Mouse (Mus musculus) lung, postnatal 0 days (tissue): ENCODE results near the gene Shisa9. TPM values are rescaled to one million over a fixed set of nuclear protein-coding genes. Genes with fewer than 3 reads are reported as not detected.

ENCODE experiments used
- ATAC-seq: fragments of 200-750 bp; cut with Nextera tagmentation; 2 replicates; pipeline ENCODE4 v1.8.0; 2017; ENCODE audit warnings: moderate library complexity
- DNase-seq: peaks from one replicate; pipeline ENCODE4 v3.0.0-alpha.2; 2016; ENCODE audit warnings: low spot score
- H3K27ac ChIP-seq: fragments of 300-500 bp; sonication (generic); 2 replicates; pipeline ENCODE4 v1.5.1; 2014; ENCODE audit warnings: antibody characterized with exemption, mild to moderate bottlenecking, low read length, mixed read lengths
- H3K27me3 ChIP-seq: fragments of 300-500 bp; sonication (generic); replicated peaks from 2 replicates; pipeline ENCODE4 v1.6.1; 2014; ENCODE audit warnings: low read length, mixed read lengths; ENCODE audit not compliant: insufficient read depth
- H3K36me3 ChIP-seq: fragments of 300-500 bp; sonication (generic); 2 replicates; pipeline ENCODE4 v1.6.1; 2014; ENCODE audit warnings: low read length, mixed read lengths; ENCODE audit not compliant: insufficient read depth
- H3K4me1 ChIP-seq: fragments of 300-500 bp; sonication (generic); 2 replicates; pipeline ENCODE4 v1.6.1; 2014; ENCODE audit warnings: antibody characterized with exemption, low read depth, low read length, mixed read lengths; ENCODE audit not compliant: insufficient read depth
- H3K4me2 ChIP-seq: fragments of 300-500 bp; sonication (generic); replicated peaks from 2 replicates; pipeline ENCODE4 v1.6.1; 2014; ENCODE audit warnings: low read depth, mild to moderate bottlenecking, low read length, moderate library complexity, mixed read lengths
- H3K4me3 ChIP-seq: fragments of 300-500 bp; sonication (generic); 2 replicates; pipeline ENCODE4 v1.5.1; 2014; ENCODE audit warnings: low read depth, low read length
- H3K9ac ChIP-seq: fragments of 300-500 bp; sonication (generic); replicated peaks from 2 replicates; pipeline ENCODE4 v1.6.1; 2014; ENCODE audit warnings: low read depth, mild to moderate bottlenecking
- H3K9me3 ChIP-seq: fragments of 300-500 bp; sonication (generic); 2 replicates; pipeline ENCODE4 v1.6.1; 2016; ENCODE audit warnings: low read length, mixed read lengths
- CTCF ChIP-seq: IDR thresholded peaks from 2 replicates; pipeline ENCODE4 v1.5.1; 2016; ENCODE audit warnings: antibody characterized with exemption, mild to moderate bottlenecking
- EP300 ChIP-seq: IDR thresholded peaks from 2 replicates; pipeline ENCODE4 v1.6.1; 2016; ENCODE audit warnings: antibody characterized with exemption, mild to moderate bottlenecking, control low read depth
- WGBS: fragments of 180-500 bp; shearing (Covaris S2); extraction: QIAGEN DNeasy Blood & Tissue Kit; methylation state at CpG from one replicate; pipeline ENCODE4 v1.1.7; 2014; 5-methylcytosine and 5-hydroxymethylcytosine counted together
- polyA plus RNA-seq: library from polyadenylated mRNA; unstranded; fragments of >200 nt; fragmentation: Nextera tagmentation; extraction: Ambion mirVana; gene quantifications from 2 replicates; pipeline ENCODE4 v1.2.1, GENCODE M21; 2015

The Shisa9 gene
- polyA plus RNA-seq, 1 experiment from 2014 or later: 1.5 TPM

GRCm38 (mm10) chr16:12146666-12147065 is 162.8 kb downstream of the Shisa9 start:
- Histone ChIP-seq H3K27ac (no peak overlapping the region), H3K4me2 (no peak overlapping the region), H3K36me3 (no peaks in the 10 kb centered on the region), H3K27me3 (no peaks in the 10 kb centered on the region), H3K4me1 (no peaks in the 10 kb centered on the region), H3K9ac (no peak overlapping the region), H3K9me3 (no peaks in the 10 kb centered on the region), H3K4me3 (no peak overlapping the region)
- peak; percentile 9 for DNase-seq
- TF ChIP-seq EP300 (no peak), CTCF (no peak)
- ATAC-seq: no peak

- no peak for DNase-seq
- H3K4me1 ChIP-seq: no peaks in the 10 kb centered on the region
- no peak overlapping the region for H3K4me3 ChIP-seq
- ATAC-seq: no peak
- H3K9me3 ChIP-seq: no peaks in the 10 kb centered on the region
- TF ChIP-seq CTCF (no peak), EP300 (no peak)
- WGBS: 80% methylated on average over 4 of the region's 4 CpGs
- H3K27ac ChIP-seq: no peak overlapping the region
- no peak overlapping the region for H3K4me2 ChIP-seq
- H3K36me3 ChIP-seq: no peaks in the 10 kb centered on the region
- no peaks in the 10 kb centered on the region for H3K27me3 ChIP-seq
- no peak overlapping the region for H3K9ac ChIP-seq
Observed at GRCm38 (mm10) chr16:12151986-12152385, 168.1 kb downstream of the Shisa9 start.

DNA sequence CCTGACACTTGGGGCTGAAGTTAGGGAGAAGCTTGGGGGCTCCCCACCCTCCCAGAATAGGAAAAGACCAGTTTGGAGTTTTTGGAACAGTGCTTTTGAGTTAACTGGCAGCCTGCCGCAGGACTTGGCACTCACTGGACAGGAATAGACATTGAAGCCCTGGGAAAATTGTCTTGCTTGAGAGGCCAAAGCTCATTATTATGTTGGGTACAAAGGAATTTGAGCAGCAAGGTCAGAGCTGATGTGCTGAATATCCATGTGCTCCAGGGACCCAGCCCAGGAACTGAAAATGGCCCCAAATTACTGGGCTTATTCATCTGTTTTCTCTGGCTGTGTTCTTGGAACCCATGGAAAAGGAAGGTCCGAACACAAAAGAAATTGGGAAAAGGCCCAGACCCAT is 170.6 kb downstream of the Shisa9 start:
- H3K9me3 ChIP-seq: no peaks in the 10 kb centered on the region
- ATAC-seq: no peak
- no peak overlapping the region for H3K4me3 ChIP-seq
- no peaks in the 10 kb centered on the region for H3K4me1 ChIP-seq
- H3K4me2 ChIP-seq: no peak overlapping the region
- whole genome bisulfite sequencing: 67% methylated on average over 2 of the region's 2 CpGs
- no peaks in the 10 kb centered on the region for H3K36me3 ChIP-seq
- H3K9ac ChIP-seq: no peak overlapping the region
- DNase-seq: no peak
- no peak overlapping the region for H3K27ac ChIP-seq
- no peaks in the 10 kb centered on the region for H3K27me3 ChIP-seq
- TF ChIP-seq CTCF (no peak), EP300 (no peak)

GRCm38 (mm10) chr16:12173482-12174041 is 189.6 kb downstream of the Shisa9 start:
- H3K36me3 ChIP-seq: no peaks in the 10 kb centered on the region
- H3K4me2 ChIP-seq: no peak overlapping the region
- 87% methylated on average over 1 of the region's 1 CpGs for WGBS
- H3K27me3 ChIP-seq: no peaks in the 10 kb centered on the region
- H3K9me3 ChIP-seq: no peaks in the 10 kb centered on the region
- DNase-seq (no peak), ATAC-seq (no peak)
- TF ChIP-seq EP300 (no peak), CTCF (no peak)
- no peaks in the 10 kb centered on the region for H3K4me1 ChIP-seq
- H3K9ac ChIP-seq: no peak overlapping the region
- H3K4me3 ChIP-seq: no peak overlapping the region
- H3K27ac ChIP-seq: no peak overlapping the region

GRCm38 (mm10) chr16:12178031-12178430 is 194.1 kb downstream of the Shisa9 start:
- TF ChIP-seq CTCF (no peak), EP300 (no peak)
- Histone ChIP-seq H3K9me3 (no peaks in the 10 kb centered on the region), H3K4me3 (no peak overlapping the region), H3K4me1 (no peaks in the 10 kb centered on the region), H3K27me3 (no peaks in the 10 kb centered on the region), H3K9ac (no peak overlapping the region), H3K4me2 (no peak overlapping the region), H3K27ac (no peak overlapping the region), H3K36me3 (no peaks in the 10 kb centered on the region)
- WGBS: 60% methylated on average over 2 of the region's 2 CpGs
- DNase-seq (peak; percentile 54), ATAC-seq (no peak; the same call in 1 of the 2 replicates)

DNA sequence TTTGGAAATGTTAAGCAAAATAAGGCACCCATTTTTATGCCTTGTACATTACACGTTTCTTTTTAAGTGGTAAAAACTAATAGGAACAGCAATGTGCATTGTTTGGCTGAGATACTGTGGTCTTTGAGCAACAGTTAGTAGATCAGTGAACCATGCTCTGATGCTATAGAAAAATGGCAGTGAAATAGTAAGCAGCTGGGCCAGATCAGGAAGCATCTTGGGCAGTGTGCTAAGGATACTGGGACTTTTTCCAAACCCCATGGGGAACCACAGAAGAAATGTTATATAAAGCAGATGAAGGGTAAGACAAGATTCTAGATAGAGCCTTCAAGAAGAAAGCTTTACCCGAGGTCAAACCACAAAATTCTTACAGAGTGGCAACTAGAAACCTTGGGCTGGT is 205.8 kb downstream of the Shisa9 start:
- Histone ChIP-seq H3K9ac (no peak overlapping the region), H3K9me3 (no peaks in the 10 kb centered on the region), H3K27me3 (no peaks in the 10 kb centered on the region), H3K4me1 (no peaks in the 10 kb centered on the region), H3K36me3 (no peaks in the 10 kb centered on the region), H3K27ac (no peak overlapping the region), H3K4me2 (no peak overlapping the region), H3K4me3 (no peak overlapping the region)
- WGBS: 45% methylated on average over 2 of the region's 2 CpGs
- TF ChIP-seq CTCF: no peak
- no peak for TF ChIP-seq EP300
- ATAC-seq (no peak; the same call in 1 of the 2 replicates), DNase-seq (peak; percentile 34)

DNA sequence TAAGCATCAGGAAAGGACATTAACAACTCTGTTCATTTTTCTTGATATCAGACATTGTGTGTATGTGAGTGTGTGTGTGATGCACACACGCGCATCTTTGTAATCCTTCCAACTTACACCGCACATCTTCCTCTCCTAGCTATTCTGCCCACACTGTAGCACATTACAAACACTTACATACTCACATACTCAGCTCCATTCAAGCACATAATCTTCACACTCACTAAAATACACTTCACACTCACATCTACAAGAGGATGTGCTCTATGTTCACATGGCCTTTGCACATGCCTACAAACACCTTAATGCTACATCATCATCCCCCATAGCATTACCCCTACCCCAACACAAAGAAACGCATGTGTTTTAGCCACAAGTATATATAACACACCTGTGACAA is 212.9 kb downstream of the Shisa9 start:
- ATAC-seq: no peak
- Histone ChIP-seq H3K9me3 (no peaks in the 10 kb centered on the region), H3K27ac (no peak overlapping the region), H3K9ac (no peak overlapping the region), H3K36me3 (no peaks in the 10 kb centered on the region), H3K4me2 (no peak overlapping the region), H3K4me1 (no peaks in the 10 kb centered on the region), H3K4me3 (no peak overlapping the region), H3K27me3 (no peaks in the 10 kb centered on the region)
- 91% methylated on average over 4 of the region's 4 CpGs for WGBS
- TF ChIP-seq CTCF: no peak
- TF ChIP-seq EP300: no peak
- no peak for DNase-seq
